Mouse (Mus musculus) gastrocnemius, adult 18-20 months (tissue): ENCODE results near the gene Mast2. TPM values are rescaled to one million over a fixed set of nuclear protein-coding genes. Genes with fewer than 3 reads are reported as not detected.

ENCODE experiments used
- DNase-seq: peaks from one replicate; pipeline ENCODE4 v3.0.0; 2021; ENCODE audit warnings: low spot score
- total RNA-seq, 2 experiments: library from RNA; stranded (reverse); gene quantifications; 2 replicates each; pipeline ENCODE4 v1.2.3; 2021

Mast2 gene
- total RNA-seq, 2 experiments from 2014 or later = 90.1 to 90.3 TPM

- DNase-seq = no peak
Measured at GRCm38 (mm10) chr4:116411401-116411800, 52.6 kb downstream of the Mast2 start.

- DNase-seq = no peak
Measured at GRCm38 (mm10) chr4:116406668-116407067, 57.3 kb downstream of the Mast2 start.

- no peak for DNase-seq
Measured at GRCm38 (mm10) chr4:116405955-116406351, 58.0 kb downstream of the Mast2 start.

GRCm38 (mm10) chr4:116405276-116405954 lies 58.6 kb downstream of the Mast2 start:
- no peak for DNase-seq

DNA sequence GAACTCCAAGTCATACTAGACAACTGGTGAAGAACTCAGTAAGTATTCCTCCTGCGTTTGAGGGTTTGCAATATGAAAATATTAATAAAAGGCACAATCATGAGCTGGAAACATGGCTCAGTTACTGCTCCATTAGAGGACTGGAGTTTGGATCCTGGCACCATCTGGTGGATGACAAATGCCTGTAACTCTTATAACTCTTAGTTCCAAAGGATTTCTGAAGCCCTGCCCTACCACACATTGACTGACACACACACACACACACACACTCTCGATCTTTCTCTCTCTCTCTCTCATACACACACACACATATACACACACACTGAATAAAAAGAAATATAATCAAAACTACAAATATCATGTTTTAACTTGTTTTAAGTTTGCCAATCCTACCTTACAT lies 60.1 kb downstream of the Mast2 start:
- DNase-seq = peak; percentile 24

DNA sequence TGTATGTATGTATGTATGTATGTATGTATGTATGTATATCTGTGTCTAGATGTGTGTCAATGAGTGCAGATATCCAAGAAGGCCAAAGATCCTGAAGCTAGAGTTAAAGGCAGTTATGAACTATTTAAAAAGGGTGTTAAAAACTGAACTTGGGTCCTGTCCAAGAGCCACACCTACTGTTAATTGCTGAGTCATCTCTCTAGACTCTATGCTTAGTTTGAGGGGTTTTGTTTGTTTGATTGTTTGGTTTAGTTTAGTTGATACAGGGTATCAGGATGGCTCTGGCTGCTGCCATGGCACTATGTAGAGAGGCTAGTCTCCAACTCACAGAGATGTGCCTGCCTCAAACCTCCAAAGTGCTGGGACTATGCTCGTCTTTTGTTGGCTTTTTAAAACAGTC lies 61.3 kb downstream of the Mast2 start:
- DNase-seq = no peak

DNA sequence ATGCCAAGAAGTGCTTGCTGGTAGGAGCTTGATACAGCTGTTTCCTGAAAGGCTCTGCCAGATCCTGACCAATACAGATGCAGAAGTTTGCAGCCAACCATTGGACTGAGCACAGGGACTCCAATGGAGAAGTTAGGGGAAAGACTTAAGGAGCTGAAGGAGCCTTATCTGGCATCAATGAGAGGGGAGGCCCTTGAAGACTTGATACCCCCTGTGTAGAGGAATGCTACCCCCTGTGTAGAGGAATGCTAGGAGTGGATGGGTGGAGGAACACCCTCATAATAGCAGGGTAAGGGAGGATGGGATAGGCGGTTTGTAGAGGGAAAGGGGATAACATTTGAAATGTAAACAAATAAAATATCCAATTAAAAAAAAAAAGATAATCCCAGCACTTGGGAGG lies 65.9 kb downstream of the Mast2 start:
- DNase-seq = no peak

GRCm38 (mm10) chr4:116377973-116378667 lies 85.9 kb downstream of the Mast2 start:
- peak; percentile 34 for DNase-seq

DNA sequence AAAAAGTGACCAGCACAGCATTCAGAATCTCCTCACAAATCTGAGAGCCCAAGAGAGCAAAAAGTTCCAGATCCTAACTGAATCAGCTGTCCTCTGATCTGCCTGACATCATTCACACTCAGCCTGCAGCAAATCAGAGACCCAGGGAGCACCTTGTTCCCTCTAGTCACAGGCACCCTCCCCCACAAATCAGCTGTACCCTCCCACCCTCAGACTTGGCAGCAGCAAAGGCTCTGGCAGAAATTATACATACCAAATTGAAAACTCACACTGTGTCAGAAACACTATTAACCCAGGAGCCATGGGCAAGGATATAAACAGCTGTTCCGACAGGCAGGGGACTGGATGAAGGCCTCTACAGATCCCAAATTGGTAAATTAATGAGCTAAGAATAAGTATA lies 92.3 kb downstream of the Mast2 start:
- peak; percentile 93 for DNase-seq

DNA sequence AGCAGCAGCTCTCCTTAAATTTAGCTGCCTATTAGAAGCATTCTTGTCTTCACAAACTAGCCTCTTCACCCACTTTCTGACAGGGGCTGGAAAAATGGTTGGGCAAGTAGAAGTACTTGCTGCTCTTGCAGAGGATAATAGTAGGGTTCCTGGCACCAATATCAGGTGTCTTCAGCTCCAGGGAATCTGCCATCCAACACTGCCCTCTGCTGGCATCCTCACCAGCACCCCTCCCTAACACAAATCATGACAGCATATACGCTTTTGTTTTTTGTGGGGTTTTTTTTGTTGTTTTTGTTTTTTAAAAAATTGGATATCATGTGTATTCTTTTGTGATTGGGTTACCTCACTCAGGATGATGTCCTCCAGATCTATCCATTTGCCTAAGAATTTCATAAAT lies 105.9 kb downstream of the Mast2 start:
- no peak for DNase-seq

GRCm38 (mm10) chr4:116352919-116353318 lies 111.1 kb downstream of the Mast2 start:
- DNase-seq = no peak

GRCm38 (mm10) chr4:116352496-116352895 lies 111.5 kb downstream of the Mast2 start:
- no peak for DNase-seq

DNA sequence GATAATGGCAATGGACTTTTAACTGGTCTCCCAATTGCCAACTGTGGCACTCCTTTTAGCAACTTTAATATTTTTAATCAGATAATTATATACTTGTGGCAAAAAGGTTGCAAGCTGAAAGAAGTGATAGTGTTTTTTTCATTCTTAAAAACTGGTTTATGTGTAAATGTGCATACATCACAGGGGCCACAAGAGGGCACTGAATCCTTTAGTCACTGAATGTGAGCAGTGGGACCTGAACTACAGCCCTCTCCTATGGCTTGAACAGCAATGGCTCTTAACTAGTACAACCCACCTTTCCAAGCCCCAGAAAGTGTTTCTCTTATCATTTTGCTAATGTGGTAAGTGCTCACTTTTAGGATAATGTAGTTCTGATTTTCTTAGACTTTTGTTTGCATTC lies 121.9 kb downstream of the Mast2 start:
- DNase-seq = peak; percentile 59

DNA sequence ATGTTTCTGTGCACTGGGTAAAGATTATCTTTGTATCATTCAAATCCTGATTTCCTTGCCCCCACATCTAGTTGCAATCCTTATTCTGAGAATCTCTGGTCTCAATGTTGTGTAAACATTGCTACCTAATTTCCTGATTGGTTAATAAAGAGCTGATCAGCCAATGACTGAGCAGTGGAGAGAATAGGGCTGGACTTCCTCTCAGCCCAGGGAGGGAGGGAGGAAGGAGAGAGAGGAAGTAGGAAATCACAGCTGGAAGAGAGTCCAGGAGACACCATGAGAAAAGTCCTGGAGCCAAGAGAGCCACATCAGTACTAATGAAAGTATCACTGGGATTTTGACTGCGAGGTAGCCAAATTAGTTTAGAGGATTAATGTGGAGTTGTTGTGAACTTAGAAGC lies 127.7 kb downstream of the Mast2 start:
- no peak for DNase-seq

- DNase-seq = no peak
Measured at GRCm38 (mm10) chr4:116329256-116329655, 134.7 kb downstream of the Mast2 start.

GRCm38 (mm10) chr4:116322127-116322526 lies 141.9 kb downstream of the Mast2 start:
- no peak for DNase-seq

DNA sequence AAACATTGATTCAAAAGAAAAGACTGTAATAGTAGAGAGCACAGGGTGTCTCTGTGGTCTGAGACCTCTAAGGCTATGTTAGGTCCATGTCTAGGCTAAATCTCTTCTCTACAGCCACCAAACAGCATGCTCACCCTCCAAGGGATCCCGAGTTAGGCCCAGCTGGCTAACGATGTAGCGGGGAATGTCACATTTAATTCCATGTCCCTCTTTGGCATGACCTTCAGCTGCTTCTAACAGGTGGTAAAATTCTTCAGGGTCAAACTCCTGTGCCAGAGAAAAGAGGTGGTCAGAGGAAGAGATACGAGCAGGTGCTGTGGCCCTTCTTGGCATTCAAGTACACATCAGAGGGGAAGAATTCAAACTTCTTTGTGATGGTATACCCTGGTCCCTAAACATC lies 146.4 kb downstream of the Mast2 start:
- DNase-seq = no peak

- DNase-seq = peak; percentile 54
Measured at GRCm38 (mm10) chr4:116304551-116304950, 159.4 kb downstream of the Mast2 start.

DNA sequence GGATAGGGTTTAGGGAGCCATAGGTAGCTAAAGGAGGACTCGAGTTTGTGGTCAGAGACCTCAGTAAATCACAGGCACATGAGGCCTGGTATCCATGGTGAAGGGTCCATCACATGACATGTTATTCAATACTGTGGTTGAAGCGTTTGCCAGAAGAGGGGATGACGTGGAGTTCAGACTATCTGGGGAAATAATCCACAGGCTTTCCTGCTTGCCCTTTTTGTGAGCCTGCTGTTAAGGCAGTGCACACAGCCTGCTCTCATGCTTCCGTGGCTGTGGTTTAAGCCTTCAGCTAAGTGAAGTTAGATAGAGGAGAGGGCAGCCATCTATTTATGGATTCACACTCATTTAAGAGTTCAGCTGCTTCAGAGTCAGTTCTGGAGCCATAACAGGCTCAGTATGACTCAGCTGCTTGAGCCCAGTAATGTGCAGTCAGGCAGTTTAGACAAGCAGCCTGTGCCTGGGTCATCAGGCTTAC lies 163.1 kb downstream of the Mast2 start:
- peak; percentile 73 for DNase-seq

DNA sequence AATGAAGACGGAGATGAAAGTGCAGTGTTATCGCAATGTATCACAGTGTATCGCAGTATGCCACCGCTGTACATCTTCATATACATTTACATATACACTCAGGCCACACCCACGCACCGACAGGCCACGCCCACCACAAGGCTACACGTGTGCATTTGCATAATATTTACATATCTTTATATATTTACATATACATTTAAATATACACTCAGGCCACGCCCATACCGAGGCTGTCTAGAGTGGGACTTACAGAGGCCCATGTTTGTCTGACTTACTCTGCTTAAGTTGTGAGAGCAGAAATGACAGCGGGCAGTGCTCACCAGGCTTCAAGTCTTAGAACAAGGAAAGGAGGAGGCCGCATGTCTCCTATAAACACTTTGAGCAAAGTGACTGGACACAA lies 170.7 kb downstream of the Mast2 start:
- DNase-seq = no peak

DNA sequence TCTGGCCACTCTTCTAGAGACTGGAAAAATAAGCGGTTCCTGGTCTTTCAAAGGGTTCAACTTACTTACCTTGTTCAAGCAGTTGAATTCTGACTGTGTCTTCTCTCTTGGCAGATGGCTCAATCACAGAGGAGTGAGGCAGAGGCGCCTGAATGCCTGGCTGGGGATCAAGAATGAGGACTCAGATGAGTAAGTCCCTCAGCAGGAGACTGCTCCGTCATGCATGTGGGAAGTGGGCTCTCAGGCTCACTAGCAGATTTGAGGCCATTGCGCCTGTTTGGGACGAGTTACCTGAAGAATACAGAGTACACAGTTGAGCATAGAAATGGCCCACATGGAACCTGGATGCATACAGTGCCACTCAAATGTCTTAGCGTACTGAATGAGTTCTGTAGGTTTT lies 172.4 kb downstream of the Mast2 start:
- no peak for DNase-seq

GRCm38 (mm10) chr4:116282211-116282610 lies 181.8 kb downstream of the Mast2 start:
- DNase-seq = no peak

DNA sequence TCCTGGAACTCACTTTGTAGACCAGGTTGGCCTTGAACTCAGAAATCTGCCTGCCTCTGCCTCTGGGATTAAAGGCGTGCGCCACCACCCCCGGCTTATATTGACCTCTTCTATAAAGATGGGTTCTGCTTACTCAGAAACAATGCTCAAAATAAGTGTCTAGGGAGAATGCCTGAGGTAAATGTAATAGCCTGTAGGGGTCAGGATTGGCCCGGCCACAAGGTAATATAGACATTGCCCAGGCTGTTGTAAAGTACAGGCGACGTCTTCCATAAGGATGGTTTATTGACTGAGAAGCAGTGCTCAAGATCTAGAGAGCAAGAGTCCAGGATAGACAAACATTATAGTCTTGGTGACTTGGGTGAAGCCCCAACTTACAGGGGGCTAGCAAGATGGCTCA lies 195.8 kb downstream of the Mast2 start:
- DNase-seq = no peak
